ENCODE assay signal across 9 mouse cellular contexts in genomic region chr7:71412079-71412478, GRCm38 (mm10).
A peak's percentile ranks its signal among the peaks of the same experiment; 100 is the strongest.
DNase-seq lines count a peak whose midpoint lies in the region; ATAC-seq lines count a peak whose summit lies in the region.
"Had no signal": no experiment of that assay in that cellular context is flagged by ENCODE, and none has a peak within 500 bp of the region (broad histone marks: within the 10 kb centered on the region; RNA-seq: fewer than 3 reads in every experiment).

No protein-coding gene starts in this region.

- H3K27ac ChIP-seq in forebrain, embryonic 11.5 days (ENCODE audit: low read depth, low read length) = peak overlapping the region; percentile 64; the same call in 1 of the 2 replicates
- peak overlapping the region; percentile 63 for H3K27ac ChIP-seq in heart, embryonic 15.5 days
- H3K27ac ChIP-seq in liver, embryonic 11.5 days (ENCODE audit: low read depth, low read length) = 0 out of 2 replicates have a peak overlapping the region, but pooled peaks have one; percentile 42

- H3K27me3 ChIP-seq in forebrain, embryonic 11.5 days (ENCODE audit: control insufficient read depth, insufficient read depth, low read length) = peaks cover 3% of the 10 kb centered on the region; the same call in 1 of the 2 replicates
- no peaks in the 10 kb centered on the region for H3K27me3 ChIP-seq in heart, embryonic 15.5 days
- H3K27me3 ChIP-seq in liver, embryonic 11.5 days (replicated peaks; ENCODE audit: control insufficient read depth, insufficient read depth, low read length) = no peaks in the 10 kb centered on the region

- H3K9me3 ChIP-seq in forebrain, embryonic 11.5 days (ENCODE audit: control insufficient read depth, low read length) = no peaks in the 10 kb centered on the region
- H3K9me3 ChIP-seq in heart, embryonic 15.5 days (replicated peaks) = no peaks in the 10 kb centered on the region
- H3K9me3 ChIP-seq in liver, embryonic 11.5 days (ENCODE audit: control insufficient read depth, low read length) = no peaks in the 10 kb centered on the region

- 5% methylated on average over 12 of the region's 12 CpGs for WGBS in forebrain, embryonic 11.5 days
- 1% methylated on average over 12 of the region's 12 CpGs for WGBS in heart, embryonic 15.5 days
- WGBS in liver, embryonic 11.5 days = 3% methylated on average over 12 of the region's 12 CpGs

- peaks cover 4% of the 10 kb centered on the region; the same call in 1 of the 2 replicates for H3K4me1 ChIP-seq in forebrain, embryonic 11.5 days (replicated peaks; ENCODE audit: control insufficient read depth, insufficient read depth, low read length)
- peaks cover 11% of the 10 kb centered on the region for H3K4me1 ChIP-seq in heart, embryonic 15.5 days (replicated peaks)
- H3K4me1 ChIP-seq in liver, embryonic 11.5 days (replicated peaks; ENCODE audit: control insufficient read depth, insufficient read depth, low read length) = peaks cover 14% of the 10 kb centered on the region

- H3K4me3 ChIP-seq in forebrain, embryonic 11.5 days (ENCODE audit: low read depth, low read length) = peak overlapping the region; percentile 20
- H3K4me3 ChIP-seq in heart, embryonic 15.5 days = peak overlapping the region; percentile 44
- H3K4me3 ChIP-seq in liver, embryonic 11.5 days (ENCODE audit: low read depth, low read length) = peak overlapping the region; percentile 41

- ATAC-seq in forebrain, embryonic 11.5 days (replicated peaks; ENCODE audit: low FRiP score) = peak; percentile 86
- ATAC-seq in heart, embryonic 15.5 days (replicated peaks; ENCODE audit: insufficient number of reproducible peaks, insufficient read depth, low FRiP score, low read depth) = peak; percentile 56
- ATAC-seq in liver, embryonic 11.5 days (replicated peaks; ENCODE audit: low FRiP score) = peak; percentile 78

- peak overlapping the region; percentile 63 for H3K4me2 ChIP-seq in forebrain, embryonic 11.5 days (ENCODE audit: low read depth, low read length, severe bottlenecking)
- H3K4me2 ChIP-seq in heart, embryonic 15.5 days = peak overlapping the region; percentile 71
- peak overlapping the region; percentile 67 for H3K4me2 ChIP-seq in liver, embryonic 11.5 days

- no peak overlapping the region; the same call in 1 of the 2 replicates for H3K9ac ChIP-seq in forebrain, embryonic 11.5 days (ENCODE audit: low read length)
- no peak overlapping the region for H3K9ac ChIP-seq in heart, embryonic 15.5 days
- no peak overlapping the region for H3K9ac ChIP-seq in liver, embryonic 11.5 days (ENCODE audit: low read depth, low read length)

- no peaks in the 10 kb centered on the region for H3K36me3 ChIP-seq in forebrain, embryonic 11.5 days (ENCODE audit: control insufficient read depth, insufficient read depth, low read length)
- no peaks in the 10 kb centered on the region for H3K36me3 ChIP-seq in heart, embryonic 15.5 days
- H3K36me3 ChIP-seq in liver, embryonic 11.5 days (ENCODE audit: control insufficient read depth, insufficient read depth, low read length) = no peaks in the 10 kb centered on the region
- H3K36me3 ChIP-seq: G1E had no signal

- peak; percentile 88 for DNase-seq in 416B (ENCODE audit: low read depth)
- peak; percentile 34 for DNase-seq in c-Kit-positive CD71-negative TER-119-negative erythroid progenitor cells, embryonic 14.5 days (ENCODE audit: low read depth)
- peak; percentile 88 for DNase-seq in forebrain, embryonic 11.5 days (ENCODE audit: low spot score)
- peak; percentile 91 for DNase-seq in kidney, postnatal 14 days
- peak; percentile 82 for DNase-seq in liver, embryonic 11.5 days (ENCODE audit: low spot score)
- peak; percentile 84 for DNase-seq in neural tube, embryonic 10.5 days (ENCODE audit: extremely low spot score, low spot score)
- DNase-seq in testis, postnatal 10 days (ENCODE audit: low spot score) = peak; percentile 88

Comparison
In these comparisons a context has a peak if more than half of its experiments do, and no peak if none do; other contexts are left out.
1. Peak in every context shown above with its lines: DNase-seq, ATAC-seq, H3K4me3 ChIP-seq and H3K27ac ChIP-seq.
2. DNase-seq: peak in every context shown above with its lines; median percentile 91 in kidney, postnatal 14 days; 88 in 416B; 88 in forebrain, embryonic 11.5 days; 88 in testis, postnatal 10 days; 84 in neural tube, embryonic 10.5 days; 82 in liver, embryonic 11.5 days; 34 in c-Kit-positive CD71-negative TER-119-negative erythroid progenitor cells, embryonic 14.5 days.